Mouse (Mus musculus): ENCODE results near the gene Slc12a9.

DNA sequence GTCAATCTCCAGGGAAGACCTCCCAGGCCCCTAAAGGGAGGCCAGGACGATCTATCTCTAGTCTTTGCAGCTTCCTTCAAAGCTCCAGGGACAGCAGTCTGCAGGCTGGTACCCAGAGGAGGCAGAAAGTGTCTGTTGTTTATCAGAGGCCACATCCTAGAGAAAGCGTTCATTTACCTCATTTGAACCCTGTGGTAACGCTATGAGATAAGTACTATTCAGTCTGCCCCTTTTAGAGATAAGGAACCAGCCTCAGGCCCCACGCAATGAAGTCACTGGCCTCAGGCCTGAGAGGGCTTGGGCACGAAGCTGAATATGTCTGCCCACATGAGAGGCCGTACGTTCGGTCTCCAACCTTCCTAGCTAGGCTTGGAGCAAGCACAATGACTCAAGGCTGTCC, 16.0 kb downstream of the Slc12a9 start:
- no peak for TF ChIP-seq CTCF (IDR thresholded peaks at IDR 0.05; ENCODE audit: extremely low read depth, insufficient read depth, insufficient read length, insufficient replicate concordance)
- no peak for TF ChIP-seq POLR2A (IDR thresholded peaks at IDR 0.05; ENCODE audit: low read depth, low read length)

Measured in spleen, adult 2 months (tissue).